Mouse (Mus musculus): ENCODE results near the gene Faf1. TPM values are rescaled to one million over a fixed set of nuclear protein-coding genes. Genes with fewer than 3 reads are reported as not detected.
A peak's percentile ranks its signal among the peaks of the same experiment; 100 is the strongest.

Gene Faf1
- total RNA-seq, 1 experiment = 52.3 TPM

DNA sequence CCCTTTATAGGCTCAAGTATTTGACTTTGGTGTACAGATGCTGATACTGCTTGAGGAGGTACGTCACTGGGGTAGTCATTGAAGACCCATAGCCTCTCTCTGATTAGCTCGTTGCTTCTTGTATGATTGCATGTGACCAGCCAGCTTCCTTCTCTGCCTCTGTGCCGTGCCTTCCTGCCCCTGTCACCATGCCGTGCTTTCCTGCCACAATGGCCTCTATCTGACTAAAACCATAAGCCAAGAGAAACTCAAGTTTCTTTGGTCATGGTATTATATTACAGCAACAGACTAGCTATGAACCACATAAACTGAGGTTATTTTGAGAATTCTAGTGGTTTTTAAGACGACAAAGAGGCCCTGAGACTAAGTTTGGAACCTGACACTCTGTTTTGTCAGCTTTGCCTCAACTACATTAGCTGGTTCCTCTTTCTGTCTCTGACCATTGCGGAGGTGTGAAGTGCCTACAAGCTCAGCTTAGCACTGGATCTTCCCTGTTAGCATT, 211.5 kb downstream of the Faf1 start:
- no peak for DNase-seq (ENCODE audit: low read depth, low spot score)
- Histone ChIP-seq H3K27ac (ENCODE audit: insufficient read depth, low read depth, low read length, poor library complexity, severe bottlenecking) (no peak overlapping the region), H3K4me1 (ENCODE audit: control insufficient read depth in 2 of 2, insufficient read depth in 2 of 2, low read length in 2 of 2, poor library complexity in 1 of 2) (peaks cover 0 to 2% of the 10 kb centered on the region in 2 experiments; a peak in 2 of 4 replicates), H3K9ac (ENCODE audit: insufficient read depth, low read depth, low read length, poor library complexity, severe bottlenecking) (no peak overlapping the region), H3K9me3 (ENCODE audit: control insufficient read depth, insufficient read depth, low read depth, low read length) (no peaks in the 10 kb centered on the region), H3K36me3 (ENCODE audit: control insufficient read depth, insufficient read depth, low read length, poor library complexity, severe bottlenecking) (no peaks in the 10 kb centered on the region), H3K4me3 (ENCODE audit: insufficient read depth in 1 of 2, low read depth in 1 of 2, low read length in 2 of 2, poor library complexity in 1 of 2, severe bottlenecking in 1 of 2) (no peak overlapping the region)
- in situ Hi-C loops (cut with MboI; ENCODE audit: low sequenced_read_pairs in 2 of 2, unreplicated experiment in 2 of 2) = no loop called here
- TF ChIP-seq ZC3H11A (IDR thresholded peaks at IDR 0.05; ENCODE audit: borderline replicate concordance, low read depth, low read length) = no peak
- TF ChIP-seq ZNF384 (IDR thresholded peaks at IDR 0.05; ENCODE audit: low read depth, low read length) = no peak
- no peak for TF ChIP-seq HCFC1 (IDR thresholded peaks at IDR 0.05; ENCODE audit: borderline replicate concordance, insufficient read depth, low read length)
- no peak for TF ChIP-seq MAFK (IDR thresholded peaks at IDR 0.05; ENCODE audit: insufficient read depth, low read depth, low read length)
- TF ChIP-seq CHD2 (IDR thresholded peaks at IDR 0.05; ENCODE audit: low read depth, low read length) = no peak

GRCm38 (mm10) chr4:109897810-109898566, 221.6 kb downstream of the Faf1 start:
- no peak for DNase-seq (ENCODE audit: low read depth, low spot score)
- TF ChIP-seq ZNF384 (IDR thresholded peaks at IDR 0.05; ENCODE audit: low read depth, low read length) = no peak
- TF ChIP-seq ZC3H11A (IDR thresholded peaks at IDR 0.05; ENCODE audit: borderline replicate concordance, low read depth, low read length) = no peak
- no peak for TF ChIP-seq CHD2 (IDR thresholded peaks at IDR 0.05; ENCODE audit: low read depth, low read length)
- TF ChIP-seq MAFK (IDR thresholded peaks at IDR 0.05; ENCODE audit: insufficient read depth, low read depth, low read length) = no peak
- TF ChIP-seq HCFC1 (IDR thresholded peaks at IDR 0.05; ENCODE audit: borderline replicate concordance, insufficient read depth, low read length) = no peak
- Histone ChIP-seq H3K4me1 (ENCODE audit: control insufficient read depth in 2 of 2, insufficient read depth in 2 of 2, low read length in 2 of 2, poor library complexity in 1 of 2) (0 out of 4 replicates have a peak, but pooled peaks cover 0 to 2% of the 10 kb centered on the region in 2 experiments), H3K27ac (ENCODE audit: insufficient read depth, low read depth, low read length, poor library complexity, severe bottlenecking) (no peak overlapping the region), H3K9ac (ENCODE audit: insufficient read depth, low read depth, low read length, poor library complexity, severe bottlenecking) (no peak overlapping the region), H3K4me3 (ENCODE audit: insufficient read depth in 1 of 2, low read depth in 1 of 2, low read length in 2 of 2, poor library complexity in 1 of 2, severe bottlenecking in 1 of 2) (no peak overlapping the region), H3K9me3 (ENCODE audit: control insufficient read depth, insufficient read depth, low read depth, low read length) (no peaks in the 10 kb centered on the region), H3K36me3 (ENCODE audit: control insufficient read depth, insufficient read depth, low read length, poor library complexity, severe bottlenecking) (no peaks in the 10 kb centered on the region)
- in situ Hi-C loops (cut with MboI; ENCODE audit: low sequenced_read_pairs in 2 of 2, unreplicated experiment in 2 of 2) = no loop called here

GRCm38 (mm10) chr4:109901076-109901475, 224.7 kb downstream of the Faf1 start:
- Histone ChIP-seq H3K27ac (ENCODE audit: insufficient read depth, low read depth, low read length, poor library complexity, severe bottlenecking) (no peak overlapping the region), H3K9ac (ENCODE audit: insufficient read depth, low read depth, low read length, poor library complexity, severe bottlenecking) (no peak overlapping the region), H3K36me3 (ENCODE audit: control insufficient read depth, insufficient read depth, low read length, poor library complexity, severe bottlenecking) (no peaks in the 10 kb centered on the region), H3K4me3 (ENCODE audit: insufficient read depth in 1 of 2, low read depth in 1 of 2, low read length in 2 of 2, poor library complexity in 1 of 2, severe bottlenecking in 1 of 2) (no peak overlapping the region), H3K9me3 (ENCODE audit: control insufficient read depth, insufficient read depth, low read depth, low read length) (no peaks in the 10 kb centered on the region), H3K4me1 (ENCODE audit: control insufficient read depth in 2 of 2, insufficient read depth in 2 of 2, low read length in 2 of 2, poor library complexity in 1 of 2) (0 out of 4 replicates have a peak, but pooled peaks cover 0 to 2% of the 10 kb centered on the region in 2 experiments)
- TF ChIP-seq ZNF384 (IDR thresholded peaks at IDR 0.05; ENCODE audit: low read depth, low read length) = peak; percentile 60; the same call in 1 of the 2 replicates
- no peak for TF ChIP-seq CHD2 (IDR thresholded peaks at IDR 0.05; ENCODE audit: low read depth, low read length)
- in situ Hi-C loops (cut with MboI; ENCODE audit: low sequenced_read_pairs in 2 of 2, unreplicated experiment in 2 of 2) = no loop called here
- DNase-seq (ENCODE audit: low read depth, low spot score) = no peak

DNA sequence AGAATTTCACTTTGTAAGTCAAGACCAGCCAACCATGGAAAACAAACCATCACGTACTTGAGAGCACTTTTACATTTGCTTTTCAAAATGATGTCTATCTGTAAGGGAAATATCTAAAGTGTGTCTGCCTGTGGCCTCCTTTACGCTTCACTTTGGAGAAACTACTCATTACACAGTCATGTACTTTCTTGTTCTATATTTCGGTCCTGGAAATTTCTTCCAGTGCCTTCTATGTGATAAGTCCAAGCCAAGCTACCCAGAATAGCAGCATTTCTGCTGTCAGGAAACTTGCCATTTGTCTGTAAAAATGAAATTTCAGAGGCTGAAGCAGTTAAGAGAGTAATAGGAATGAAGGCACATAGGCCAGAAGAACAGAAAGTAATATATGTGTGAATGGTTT, 228.1 kb downstream of the Faf1 start:
- no peaks in the 10 kb centered on the region for H3K9me3 ChIP-seq (ENCODE audit: control insufficient read depth, insufficient read depth, low read depth, low read length)
- H3K9ac ChIP-seq (ENCODE audit: insufficient read depth, low read depth, low read length, poor library complexity, severe bottlenecking) = no peak overlapping the region
- no peak overlapping the region for H3K27ac ChIP-seq (ENCODE audit: insufficient read depth, low read depth, low read length, poor library complexity, severe bottlenecking)
- H3K4me1 ChIP-seq (ENCODE audit: control insufficient read depth in 2 of 2, insufficient read depth in 2 of 2, low read length in 2 of 2, poor library complexity in 1 of 2) = 0 out of 4 replicates have a peak, but pooled peaks cover 0 to 2% of the 10 kb centered on the region in 2 experiments
- H3K4me3 ChIP-seq (ENCODE audit: insufficient read depth in 1 of 2, low read depth in 1 of 2, low read length in 2 of 2, poor library complexity in 1 of 2, severe bottlenecking in 1 of 2) = no peak overlapping the region
- DNase-seq (ENCODE audit: low read depth, low spot score) = no peak
- TF ChIP-seq HCFC1 (IDR thresholded peaks at IDR 0.05; ENCODE audit: borderline replicate concordance, insufficient read depth, low read length) = no peak
- TF ChIP-seq ZNF384 (IDR thresholded peaks at IDR 0.05; ENCODE audit: low read depth, low read length) = no peak
- no peak for TF ChIP-seq MAFK (IDR thresholded peaks at IDR 0.05; ENCODE audit: insufficient read depth, low read depth, low read length)
- TF ChIP-seq CHD2 (IDR thresholded peaks at IDR 0.05; ENCODE audit: low read depth, low read length) = no peak
- TF ChIP-seq ZC3H11A (IDR thresholded peaks at IDR 0.05; ENCODE audit: borderline replicate concordance, low read depth, low read length) = no peak
- H3K36me3 ChIP-seq (ENCODE audit: control insufficient read depth, insufficient read depth, low read length, poor library complexity, severe bottlenecking) = no peaks in the 10 kb centered on the region
- in situ Hi-C loops (cut with MboI; ENCODE audit: low sequenced_read_pairs in 2 of 2, unreplicated experiment in 2 of 2) = no loop called here
